Mouse (Mus musculus) heart, adult 2 months (tissue): ENCODE measurements around the gene Jak3. TPM values are rescaled to one million over a fixed set of nuclear protein-coding genes. Genes with fewer than 3 reads are reported as not detected.

Source experiments
- DNase-seq, 2 experiments: peaks; one replicate each; pipeline ENCODE4 v3.0.0; 2021
- H3K27ac ChIP-seq: fragments of 200-600 bp; 2 replicates; pipeline ENCODE4 v1.8.1; 2022
- H3K27me3 ChIP-seq: fragments of 200-500 bp; 2 replicates; pipeline ENCODE4 v1.6.1; 2012; ENCODE audit warnings: mild to moderate bottlenecking, low read length, inconsistent platforms, mixed read lengths; ENCODE audit not compliant: control insufficient read depth, insufficient read depth
- H3K36me3 ChIP-seq: fragments of 200-500 bp; 2 replicates; pipeline ENCODE4 v1.6.1; 2012; ENCODE audit warnings: low read length, inconsistent platforms; ENCODE audit not compliant: control insufficient read depth, insufficient read depth
- H3K4me1 ChIP-seq: fragments of 200-500 bp; 2 replicates; pipeline ENCODE4 v1.6.1; 2011; ENCODE audit warnings: low read length; ENCODE audit not compliant: control insufficient read depth, insufficient read depth
- H3K4me3 ChIP-seq: fragments of 200-600 bp; 2 replicates; pipeline ENCODE4 v1.8.1; 2022
- H3K79me2 ChIP-seq: fragments of 200-500 bp; replicated peaks from 2 replicates; pipeline ENCODE4 v1.6.1; 2012; ENCODE audit warnings: mild to moderate bottlenecking, inconsistent platforms, low read length, moderate library complexity, mixed read lengths; ENCODE audit not compliant: control insufficient read depth, insufficient read depth
- H3K9ac ChIP-seq: fragments of 200-500 bp; 2 replicates; pipeline ENCODE4 v1.6.1; 2012; ENCODE audit warnings: low read depth, mild to moderate bottlenecking, control low read depth, inconsistent platforms, low read length, mixed read lengths
- CTCF ChIP-seq: fragments of 200-600 bp; IDR thresholded peaks from 2 replicates; pipeline ENCODE4 v1.8.1; 2022; ENCODE audit warnings: antibody characterized with exemption, mild to moderate bottlenecking, moderate library complexity
- EP300 ChIP-seq: fragments of 200-500 bp; IDR thresholded peaks from 2 replicates; pipeline ENCODE4 v1.6.1; 2011; ENCODE audit warnings: low read depth, low read length, control low read depth; ENCODE audit not compliant: insufficient read depth
- POLR2A ChIP-seq: fragments of 200-500 bp; IDR thresholded peaks from 2 replicates; pipeline ENCODE4 v1.6.1; 2011; ENCODE audit warnings: mild to moderate bottlenecking, low read depth, low read length, control low read depth; ENCODE audit not compliant: insufficient read depth
- WGBS: fragments of 180-500 bp; shearing (Covaris S2); methylation state at CpG from one replicate; pipeline ENCODE4 v1.1.7; 2018; 5-methylcytosine and 5-hydroxymethylcytosine counted together
- intact Hi-C: fragments of 180-260 bp; cut with DNase I; formaldehyde crosslinking; loops from one replicate; pipeline ENCODE4 v1.15.1; 2025
- polyA plus RNA-seq: library from polyadenylated mRNA; depleted of rRNA; stranded (reverse); fragments of >200 nt; gene quantifications from 2 replicates; pipeline ENCODE4 v1.2.3, GENCODE M21; 2012
- total RNA-seq, 2 experiments: library from RNA; stranded (reverse); gene quantifications; 2 replicates each; pipeline ENCODE4 v1.2.3; 2021

The Jak3 gene
- total and polyA plus RNA-seq, 3 experiments = 8.1 to 23.3 (median 8.6) TPM

GRCm38 (mm10) chr8:71707874-71708273 is 31.8 kb downstream of the Jak3 start:
- no peak overlapping the region for H3K9ac ChIP-seq
- no peak for DNase-seq
- no peaks in the 10 kb centered on the region for H3K27me3 ChIP-seq
- H3K36me3 ChIP-seq = no peaks in the 10 kb centered on the region
- no peak for TF ChIP-seq POLR2A
- peak; percentile 77 for TF ChIP-seq CTCF
- H3K4me1 ChIP-seq = no peaks in the 10 kb centered on the region
- intact Hi-C loops = loop anchor here (2.0 kb wide), 1 partner anchor 23 kb away; no protein-coding TSS in a partner anchor
- no peak overlapping the region for H3K4me3 ChIP-seq
- 45% methylated on average over 8 of the region's 8 CpGs for WGBS
- H3K79me2 ChIP-seq = no peaks in the 10 kb centered on the region
- no peak overlapping the region for H3K27ac ChIP-seq

GRCm38 (mm10) chr8:71709134-71709799 is 33.2 kb downstream of the Jak3 start:
- no peak overlapping the region for H3K27ac ChIP-seq
- H3K27me3 ChIP-seq = no peaks in the 10 kb centered on the region
- H3K36me3 ChIP-seq = no peaks in the 10 kb centered on the region
- intact Hi-C loops = loop anchor here (2.0 kb wide), 1 partner anchor 22 kb away; no protein-coding TSS in a partner anchor
- no peak for TF ChIP-seq CTCF
- peak overlapping the region; percentile 12; the same call in 1 of the 2 replicates for H3K9ac ChIP-seq
- H3K79me2 ChIP-seq = no peaks in the 10 kb centered on the region
- no peaks in the 10 kb centered on the region for H3K4me1 ChIP-seq
- 42% methylated on average over 25 of the region's 25 CpGs for whole genome bisulfite sequencing
- DNase-seq = no peak
- H3K4me3 ChIP-seq = no peak overlapping the region

GRCm38 (mm10) chr8:71709800-71710446 is 33.8 kb downstream of the Jak3 start:
- peak overlapping the region; percentile 12; the same call in 1 of the 2 replicates for H3K9ac ChIP-seq
- H3K27ac ChIP-seq = no peak overlapping the region
- peak; percentile 61 to 83 for DNase-seq
- no peaks in the 10 kb centered on the region for H3K79me2 ChIP-seq
- WGBS = 22% methylated on average over 25 of the region's 25 CpGs
- no peaks in the 10 kb centered on the region for H3K36me3 ChIP-seq
- no peaks in the 10 kb centered on the region for H3K27me3 ChIP-seq
- peak; percentile 91 for TF ChIP-seq CTCF
- TF ChIP-seq POLR2A = no peak
- no peaks in the 10 kb centered on the region for H3K4me1 ChIP-seq
- intact Hi-C loops = loop anchor here (2.0 kb wide), 1 partner anchor 21 kb away; no protein-coding TSS in a partner anchor
- H3K4me3 ChIP-seq = no peak overlapping the region

GRCm38 (mm10) chr8:71711574-71711973 is 35.5 kb downstream of the Jak3 start:
- Histone ChIP-seq H3K27me3 (no peaks in the 10 kb centered on the region), H3K4me3 (no peak overlapping the region), H3K27ac (no peak overlapping the region), H3K79me2 (no peaks in the 10 kb centered on the region), H3K36me3 (no peaks in the 10 kb centered on the region), H3K9ac (no peak overlapping the region), H3K4me1 (no peaks in the 10 kb centered on the region)
- no peak for TF ChIP-seq EP300
- no peak for TF ChIP-seq POLR2A
- TF ChIP-seq CTCF = no peak
- intact Hi-C loops = no loop called here
- DNase-seq = no peak
- WGBS = 79% methylated on average over 2 of the region's 2 CpGs

GRCm38 (mm10) chr8:71715531-71715930 is 39.4 kb downstream of the Jak3 start:
- no peak for DNase-seq
- TF ChIP-seq CTCF (no peak), POLR2A (no peak), EP300 (no peak)
- no peaks in the 10 kb centered on the region for H3K36me3 ChIP-seq
- intact Hi-C loops = no loop called here
- no peak overlapping the region for H3K27ac ChIP-seq
- H3K27me3 ChIP-seq = no peaks in the 10 kb centered on the region
- H3K9ac ChIP-seq = no peak overlapping the region
- H3K4me1 ChIP-seq = no peaks in the 10 kb centered on the region
- WGBS = 52% methylated on average over 8 of the region's 8 CpGs
- no peaks in the 10 kb centered on the region for H3K79me2 ChIP-seq
- H3K4me3 ChIP-seq = no peak overlapping the region

GRCm38 (mm10) chr8:71716561-71717053 is 40.5 kb downstream of the Jak3 start:
- peak in 1 of 2 experiments; percentile 13 for DNase-seq
- intact Hi-C loops = no loop called here
- H3K27me3 ChIP-seq = no peaks in the 10 kb centered on the region
- no peak overlapping the region for H3K4me3 ChIP-seq
- H3K9ac ChIP-seq = no peak overlapping the region
- TF ChIP-seq CTCF (no peak), POLR2A (no peak), EP300 (no peak)
- no peaks in the 10 kb centered on the region for H3K36me3 ChIP-seq
- no peak overlapping the region for H3K27ac ChIP-seq
- no peaks in the 10 kb centered on the region for H3K79me2 ChIP-seq
- H3K4me1 ChIP-seq = no peaks in the 10 kb centered on the region
- WGBS = 64% methylated on average over 13 of the region's 13 CpGs
